Mouse (Mus musculus): ENCODE data around the gene Slco2a1. TPM values are rescaled to one million over a fixed set of nuclear protein-coding genes. Genes with fewer than 3 reads are reported as not detected.

The Slco2a1 gene
- 1 to 10 TPM; 3.4 to 5.0 (median 3.9) TPM for total RNA-seq (2022)

- DNase-seq (ENCODE audit: low spot score) = no peak
These were observed at the start of gene Slco2a1 for GRCm38 (mm10) chr9:102988462-102988861. Slco2a1 (plus strand) TSS chr9:102988712.

GRCm38 (mm10) chr9:102942221-102942620 lies 46.3 kb upstream of the Slco2a1 start:
- DNase-seq (ENCODE audit: low spot score) = no peak

- DNase-seq (ENCODE audit: low spot score) = no peak
These were observed 43.6 kb upstream of the Slco2a1 start for GRCm38 (mm10) chr9:102944891-102945290.

GRCm38 (mm10) chr9:102946469-102947015 lies 42.0 kb upstream of the Slco2a1 start:
- no peak for DNase-seq (ENCODE audit: low spot score)

GRCm38 (mm10) chr9:102948706-102949105 lies 39.8 kb upstream of the Slco2a1 start:
- no peak for DNase-seq (ENCODE audit: low spot score)

- no peak for DNase-seq (ENCODE audit: low spot score)
These were observed 37.2 kb upstream of the Slco2a1 start for GRCm38 (mm10) chr9:102951091-102951994.

- no peak for DNase-seq (ENCODE audit: low spot score)
These were observed 32.6 kb upstream of the Slco2a1 start for GRCm38 (mm10) chr9:102955866-102956265.

- no peak for DNase-seq (ENCODE audit: low spot score)
These were observed 29.8 kb upstream of the Slco2a1 start for GRCm38 (mm10) chr9:102958703-102959102.

GRCm38 (mm10) chr9:102961356-102962092 lies 27.0 kb upstream of the Slco2a1 start:
- no peak for DNase-seq (ENCODE audit: low spot score)

- no peak for DNase-seq (ENCODE audit: low spot score)
These were observed 26.3 kb upstream of the Slco2a1 start for GRCm38 (mm10) chr9:102962093-102962788.

GRCm38 (mm10) chr9:102963321-102963720 lies 25.2 kb upstream of the Slco2a1 start:
- DNase-seq (ENCODE audit: low spot score) = no peak

GRCm38 (mm10) chr9:102964644-102965043 lies 23.9 kb upstream of the Slco2a1 start:
- no peak for DNase-seq (ENCODE audit: low spot score)

- peak; percentile 42 for DNase-seq (ENCODE audit: low spot score)
These were observed 16.0 kb upstream of the Slco2a1 start for GRCm38 (mm10) chr9:102972393-102973050.

GRCm38 (mm10) chr9:102975887-102976286 lies 12.6 kb upstream of the Slco2a1 start:
- DNase-seq (ENCODE audit: low spot score) = no peak

- no peak for DNase-seq (ENCODE audit: low spot score)
These were observed 11.4 kb upstream of the Slco2a1 start for GRCm38 (mm10) chr9:102977090-102977489.

- peak; percentile 68 for DNase-seq (ENCODE audit: low spot score)
These were observed 10.6 kb upstream of the Slco2a1 start for GRCm38 (mm10) chr9:102977791-102978492.

- no peak for DNase-seq (ENCODE audit: low spot score)
These were observed 9.4 kb upstream of the Slco2a1 start for GRCm38 (mm10) chr9:102979011-102979700.

GRCm38 (mm10) chr9:102979956-102980355 lies 8.6 kb upstream of the Slco2a1 start:
- no peak for DNase-seq (ENCODE audit: low spot score)

- DNase-seq (ENCODE audit: low spot score) = no peak
These were observed 8.1 kb upstream of the Slco2a1 start for GRCm38 (mm10) chr9:102980420-102980819.

- DNase-seq (ENCODE audit: low spot score) = no peak
These were observed 6.7 kb upstream of the Slco2a1 start for GRCm38 (mm10) chr9:102981791-102982190.

All from heart, adult 8-10 months (tissue).